Mouse (Mus musculus): ENCODE measurements at regions not wholly inside any gene's neighbourhood (a gene's known extent, or its start where the extent isn't known, plus 50 kb on each side); places are given as distances from the start of the nearest gene placed in this dataset.
"Not testable (repeated sequence)": the region's sequence is repeated elsewhere in the genome, so short reads cannot be mapped to it uniquely, and the experiment has no call there.

DNA sequence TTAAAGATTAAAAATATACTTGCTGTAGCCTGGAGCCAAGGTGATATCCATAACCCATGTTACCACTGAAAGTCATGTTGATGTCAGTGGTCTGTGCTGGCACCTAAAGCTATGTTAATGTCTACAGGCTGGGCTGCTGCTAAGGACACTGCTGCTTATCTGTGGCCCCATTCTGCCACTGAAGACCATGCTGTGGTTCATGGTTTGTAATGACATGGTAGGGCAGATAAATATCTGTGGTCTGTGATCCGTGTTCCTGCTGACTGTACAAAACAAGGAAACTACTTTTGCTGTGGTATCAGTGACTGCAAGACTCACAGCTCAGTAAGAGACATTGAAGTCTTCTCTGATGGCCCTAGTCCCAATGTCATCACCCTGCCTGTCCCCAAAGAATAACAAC, 245.7 kb downstream of the Slco4c1 start:
- Histone ChIP-seq H3K9me3 (ENCODE audit: control insufficient read depth) (no peaks in the 10 kb centered on the region), H3K4me3 (ENCODE audit: low read depth, low read length) (no peak overlapping the region), H3K27me3 (replicated peaks; ENCODE audit: control insufficient read depth, insufficient read depth, low read length) (no peaks in the 10 kb centered on the region), H3K4me2 (replicated peaks; ENCODE audit: low read depth) (no peak overlapping the region), H3K4me1 (replicated peaks; ENCODE audit: control insufficient read depth, insufficient read depth, low read length) (no peaks in the 10 kb centered on the region), H3K27ac (ENCODE audit: low read depth, low read length) (no peak overlapping the region), H3K9ac (ENCODE audit: low read depth, low read length) (no peak overlapping the region), H3K36me3 (ENCODE audit: control insufficient read depth, insufficient read depth) (no peaks in the 10 kb centered on the region)
- no peak for TF ChIP-seq CTCF (IDR thresholded peaks at IDR 0.05; ENCODE audit: low read depth)
- ATAC-seq = no peak
- 83% methylated on average over 1 of the region's 1 CpGs for WGBS

DNA sequence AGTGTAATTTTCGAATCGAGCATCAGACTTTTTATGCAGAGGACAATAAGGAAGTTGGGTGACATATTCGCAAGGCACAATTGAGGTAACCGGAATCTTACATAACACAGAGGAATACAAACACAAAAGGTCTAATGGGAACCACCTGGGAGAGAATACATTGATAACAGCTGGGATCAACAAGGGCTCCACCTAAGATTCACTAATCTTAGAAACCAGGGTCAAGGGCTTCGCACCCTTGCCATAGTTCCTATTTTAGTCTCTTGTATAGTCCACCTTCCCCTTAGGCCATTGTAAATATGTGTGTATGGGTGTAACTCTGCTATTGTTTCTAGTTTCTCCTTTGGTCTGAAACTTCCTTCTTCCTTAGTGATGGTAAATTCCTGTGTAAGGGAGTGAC, 246.6 kb downstream of the Slco4c1 start:
- H3K9me3 ChIP-seq (ENCODE audit: control insufficient read depth); H3K27ac ChIP-seq (ENCODE audit: low read depth, low read length); H3K27me3 ChIP-seq (replicated peaks; ENCODE audit: control insufficient read depth, insufficient read depth, low read length); H3K4me2 ChIP-seq (replicated peaks; ENCODE audit: low read depth); H3K36me3 ChIP-seq (ENCODE audit: control insufficient read depth, insufficient read depth); ATAC-seq; H3K9ac ChIP-seq (ENCODE audit: low read depth, low read length); H3K4me3 ChIP-seq (ENCODE audit: low read depth, low read length); H3K4me1 ChIP-seq (replicated peaks; ENCODE audit: control insufficient read depth, insufficient read depth, low read length): not testable (repeated sequence)
- WGBS = 90% methylated on average over 5 of the region's 5 CpGs

GRCm38 (mm10) chr1:96596141-96596540, 275.8 kb downstream of the Slco4c1 start:
- H3K4me2 ChIP-seq (replicated peaks; ENCODE audit: low read depth) = no peak overlapping the region
- H3K4me3 ChIP-seq (ENCODE audit: low read depth, low read length) = no peak overlapping the region
- H3K9me3 ChIP-seq (ENCODE audit: control insufficient read depth) = no peaks in the 10 kb centered on the region
- no peaks in the 10 kb centered on the region for H3K4me1 ChIP-seq (replicated peaks; ENCODE audit: control insufficient read depth, insufficient read depth, low read length)
- H3K27me3 ChIP-seq (replicated peaks; ENCODE audit: control insufficient read depth, insufficient read depth, low read length) = no peaks in the 10 kb centered on the region
- no peak for TF ChIP-seq CTCF (IDR thresholded peaks at IDR 0.05; ENCODE audit: low read depth)
- 95% methylated on average over 3 of the region's 3 CpGs for WGBS
- no peak overlapping the region for H3K27ac ChIP-seq (ENCODE audit: low read depth, low read length)
- ATAC-seq = no peak
- no peaks in the 10 kb centered on the region for H3K36me3 ChIP-seq (ENCODE audit: control insufficient read depth, insufficient read depth)
- H3K9ac ChIP-seq (ENCODE audit: low read depth, low read length) = no peak overlapping the region

DNA sequence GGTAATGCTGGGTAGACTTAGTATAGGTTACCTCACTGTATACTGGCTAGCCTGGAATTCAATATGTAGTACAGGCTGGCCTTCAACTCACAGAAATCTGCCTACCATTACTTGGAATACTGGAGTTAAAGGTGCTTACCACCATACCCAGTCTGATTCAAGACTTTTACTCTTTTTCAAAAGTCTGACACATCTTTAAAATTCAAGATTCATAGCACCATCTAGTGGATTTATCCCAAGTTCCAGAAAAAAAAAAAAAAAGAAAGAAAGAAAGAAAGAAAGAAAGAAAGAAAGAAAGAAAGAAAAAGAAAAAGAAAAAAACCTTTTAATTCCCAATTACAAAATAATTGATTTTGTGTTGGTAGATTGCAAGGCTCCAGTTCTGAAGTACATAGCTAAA, 302.7 kb downstream of the Slco4c1 start:
- Histone ChIP-seq H3K4me3 (ENCODE audit: low read depth, low read length) (no peak overlapping the region), H3K27ac (ENCODE audit: low read depth, low read length) (no peak overlapping the region), H3K4me2 (replicated peaks; ENCODE audit: low read depth) (no peak overlapping the region), H3K4me1 (replicated peaks; ENCODE audit: control insufficient read depth, insufficient read depth, low read length) (no peaks in the 10 kb centered on the region), H3K27me3 (replicated peaks; ENCODE audit: control insufficient read depth, insufficient read depth, low read length) (no peaks in the 10 kb centered on the region), H3K36me3 (ENCODE audit: control insufficient read depth, insufficient read depth) (no peaks in the 10 kb centered on the region), H3K9ac (ENCODE audit: low read depth, low read length) (no peak overlapping the region), H3K9me3 (ENCODE audit: control insufficient read depth) (no peaks in the 10 kb centered on the region)
- no peak for ATAC-seq
- TF ChIP-seq CTCF (IDR thresholded peaks at IDR 0.05; ENCODE audit: low read depth) = no peak

DNA sequence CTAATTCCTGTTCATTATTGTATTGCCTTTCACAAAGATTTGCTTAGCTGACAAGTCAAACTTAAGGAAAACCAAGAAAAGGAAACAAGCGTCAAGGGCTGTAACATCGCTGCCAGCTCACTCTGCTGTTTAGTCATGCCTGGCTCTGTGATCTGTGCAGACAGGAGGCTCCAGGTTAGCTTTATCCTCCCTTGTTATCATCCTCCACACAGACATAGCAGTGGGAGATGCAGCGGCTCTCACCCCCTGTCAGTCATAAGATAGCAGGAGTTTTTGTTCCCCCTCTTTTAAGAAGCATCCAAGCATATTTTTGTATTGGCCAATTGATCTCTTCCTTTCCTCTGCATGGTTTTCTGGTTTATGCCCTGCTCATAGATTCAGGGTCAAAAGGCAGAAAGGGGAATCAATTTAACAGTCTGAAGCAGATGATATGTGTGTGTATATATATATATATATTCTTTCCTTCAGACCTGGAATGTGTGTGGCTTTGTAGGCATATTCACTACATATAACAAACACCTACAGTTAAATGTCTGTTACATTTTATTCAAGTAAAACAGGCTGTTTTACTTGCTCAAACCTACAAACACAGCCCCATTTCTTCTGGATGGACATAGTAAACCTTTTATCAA, 308.6 kb downstream of the Slco4c1 start:
- no peak overlapping the region for H3K4me3 ChIP-seq (ENCODE audit: low read depth, low read length)
- no peak for TF ChIP-seq CTCF (IDR thresholded peaks at IDR 0.05; ENCODE audit: low read depth)
- 82% methylated on average over 3 of the region's 3 CpGs for WGBS
- H3K4me1 ChIP-seq (replicated peaks; ENCODE audit: control insufficient read depth, insufficient read depth, low read length) = no peaks in the 10 kb centered on the region
- no peaks in the 10 kb centered on the region for H3K27me3 ChIP-seq (replicated peaks; ENCODE audit: control insufficient read depth, insufficient read depth, low read length)
- no peaks in the 10 kb centered on the region for H3K9me3 ChIP-seq (ENCODE audit: control insufficient read depth)
- H3K36me3 ChIP-seq (ENCODE audit: control insufficient read depth, insufficient read depth) = no peaks in the 10 kb centered on the region
- H3K27ac ChIP-seq (ENCODE audit: low read depth, low read length) = no peak overlapping the region
- ATAC-seq = no peak
- H3K4me2 ChIP-seq (replicated peaks; ENCODE audit: low read depth) = no peak overlapping the region
- H3K9ac ChIP-seq (ENCODE audit: low read depth, low read length) = no peak overlapping the region

DNA sequence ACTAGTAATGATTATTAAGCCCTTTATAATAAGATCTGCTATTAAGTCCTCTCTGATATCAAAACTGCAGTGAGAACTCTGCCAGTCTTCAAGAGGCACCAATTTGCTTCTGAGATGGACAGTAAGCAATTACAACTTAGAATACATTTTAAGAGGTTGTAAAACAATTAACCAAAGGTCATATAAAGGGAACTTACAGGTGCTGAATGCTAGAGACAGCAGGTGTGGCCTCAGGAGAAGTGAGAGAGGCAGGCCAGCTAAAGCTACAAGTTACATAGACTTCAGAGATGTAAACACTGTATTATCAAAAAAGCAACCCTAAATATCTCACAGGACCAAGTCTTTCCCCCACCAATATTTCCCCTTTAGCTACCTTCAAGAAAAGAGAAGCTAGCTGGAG, 315.7 kb downstream of the Slco4c1 start:
- Histone ChIP-seq H3K4me3 (ENCODE audit: low read depth, low read length) (no peak overlapping the region), H3K4me1 (replicated peaks; ENCODE audit: control insufficient read depth, insufficient read depth, low read length) (no peaks in the 10 kb centered on the region), H3K9me3 (ENCODE audit: control insufficient read depth) (no peaks in the 10 kb centered on the region), H3K27me3 (replicated peaks; ENCODE audit: control insufficient read depth, insufficient read depth, low read length) (no peaks in the 10 kb centered on the region), H3K9ac (ENCODE audit: low read depth, low read length) (no peak overlapping the region), H3K4me2 (replicated peaks; ENCODE audit: low read depth) (no peak overlapping the region), H3K27ac (ENCODE audit: low read depth, low read length) (no peak overlapping the region), H3K36me3 (ENCODE audit: control insufficient read depth, insufficient read depth) (no peaks in the 10 kb centered on the region)
- ATAC-seq = no peak
- no peak for TF ChIP-seq CTCF (IDR thresholded peaks at IDR 0.05; ENCODE audit: low read depth)

GRCm38 (mm10) chr1:96519347-96519746, 352.6 kb downstream of the Slco4c1 start:
- no peak overlapping the region for H3K4me3 ChIP-seq (ENCODE audit: low read depth, low read length)
- H3K27ac ChIP-seq (ENCODE audit: low read depth, low read length) = no peak overlapping the region
- ATAC-seq = no peak
- H3K36me3 ChIP-seq (ENCODE audit: control insufficient read depth, insufficient read depth) = no peaks in the 10 kb centered on the region
- H3K27me3 ChIP-seq (replicated peaks; ENCODE audit: control insufficient read depth, insufficient read depth, low read length) = no peaks in the 10 kb centered on the region
- H3K4me1 ChIP-seq (replicated peaks; ENCODE audit: control insufficient read depth, insufficient read depth, low read length) = no peaks in the 10 kb centered on the region
- H3K9me3 ChIP-seq (ENCODE audit: control insufficient read depth) = no peaks in the 10 kb centered on the region
- H3K9ac ChIP-seq (ENCODE audit: low read depth, low read length) = no peak overlapping the region
- 87% methylated on average over 3 of the region's 3 CpGs for WGBS
- no peak for TF ChIP-seq CTCF (IDR thresholded peaks at IDR 0.05; ENCODE audit: low read depth)
- H3K4me2 ChIP-seq (replicated peaks; ENCODE audit: low read depth) = no peak overlapping the region

Data from intestine, postnatal 0 days (tissue).